Mouse (Mus musculus) midbrain, embryonic 11.5 days (tissue): ENCODE data around the gene Prkra. TPM values are rescaled to one million over a fixed set of nuclear protein-coding genes. Genes with fewer than 3 reads are reported as not detected.
A peak's percentile ranks its signal among the peaks of the same experiment; 100 is the strongest.

Source experiments
- ATAC-seq: fragments of 200-750 bp; cut with Nextera tagmentation; 2 replicates; pipeline ENCODE4 v1.8.0; 2017; ENCODE audit warnings: moderate TSS enrichment, moderate library complexity; ENCODE audit not compliant: low FRiP score
- DNase-seq: peaks from one replicate; pipeline ENCODE4 v3.0.0; 2015; ENCODE audit warnings: low spot score; ENCODE audit errors: missing footprints
- H3K27ac ChIP-seq: fragments of 300-500 bp; sonication (generic); 2 replicates; pipeline ENCODE4 v1.5.1; 2014; ENCODE audit warnings: low read depth, low read length
- H3K27me3 ChIP-seq: fragments of 300-500 bp; sonication (generic); 2 replicates; pipeline ENCODE4 v1.6.1; 2014; ENCODE audit warnings: mild to moderate bottlenecking, low read length, moderate library complexity, mixed read lengths; ENCODE audit not compliant: control insufficient read depth, insufficient read depth
- H3K36me3 ChIP-seq: fragments of 300-500 bp; sonication (generic); 2 replicates; pipeline ENCODE4 v1.6.1; 2014; ENCODE audit warnings: mild to moderate bottlenecking, low read length, moderate library complexity, mixed read lengths; ENCODE audit not compliant: control insufficient read depth, insufficient read depth
- H3K4me1 ChIP-seq: fragments of 300-500 bp; sonication (generic); 2 replicates; pipeline ENCODE4 v1.6.1; 2014; ENCODE audit warnings: low read length; ENCODE audit not compliant: control insufficient read depth, insufficient read depth
- H3K4me2 ChIP-seq: fragments of 300-500 bp; sonication (generic); 2 replicates; pipeline ENCODE4 v1.6.1; 2014; ENCODE audit warnings: mild to moderate bottlenecking, moderate library complexity
- H3K4me3 ChIP-seq: fragments of 300-500 bp; sonication (generic); 2 replicates; pipeline ENCODE4 v1.5.1; 2014; ENCODE audit warnings: low read depth, low read length
- H3K9ac ChIP-seq: fragments of 300-500 bp; sonication (generic); 2 replicates; pipeline ENCODE4 v1.6.1; 2014; ENCODE audit warnings: low read length
- H3K9me3 ChIP-seq: fragments of 300-500 bp; sonication (generic); 2 replicates; pipeline ENCODE4 v1.6.1; 2016; ENCODE audit warnings: low read length; ENCODE audit not compliant: control insufficient read depth
- WGBS: fragments of 180-500 bp; shearing (Covaris S2); extraction: QIAGEN DNeasy Blood & Tissue Kit; methylation state at CpG from one replicate; pipeline ENCODE4 v1.1.7; 2014; 5-methylcytosine and 5-hydroxymethylcytosine counted together
- polyA plus RNA-seq: library from polyadenylated mRNA; unstranded; fragments of >200 nt; fragmentation: Nextera tagmentation; extraction: Ambion mirVana; gene quantifications from 2 replicates; pipeline ENCODE4 v1.2.1, GENCODE M21; 2014

Prkra gene
- polyA plus RNA-seq, 1 experiment from 2014 or later = 90.9 TPM

- Histone ChIP-seq H3K4me2 (no peak overlapping the region), H3K36me3 (no peaks in the 10 kb centered on the region), H3K27me3 (no peaks in the 10 kb centered on the region), H3K27ac (no peak overlapping the region), H3K9me3 (no peaks in the 10 kb centered on the region), H3K9ac (no peak overlapping the region), H3K4me1 (no peaks in the 10 kb centered on the region), H3K4me3 (no peak overlapping the region)
- DNase-seq = no peak
- no peak for ATAC-seq
- 93% methylated on average over 5 of the region's 5 CpGs for WGBS
These were observed 19.4 kb upstream of the Prkra start for GRCm38 (mm10) chr2:76667200-76667599.

- ATAC-seq = no peak
These were observed 17.7 kb upstream of the Prkra start for GRCm38 (mm10) chr2:76665531-76665930.

GRCm38 (mm10) chr2:76659419-76659818 is 11.6 kb upstream of the Prkra start:
- 49% methylated on average over 8 of the region's 8 CpGs for WGBS
- no peaks in the 10 kb centered on the region for H3K9me3 ChIP-seq
- no peaks in the 10 kb centered on the region for H3K27me3 ChIP-seq
- ATAC-seq (no peak), DNase-seq (no peak)
- H3K4me2 ChIP-seq = no peak overlapping the region
- no peak overlapping the region for H3K4me3 ChIP-seq
- H3K4me1 ChIP-seq = no peaks in the 10 kb centered on the region
- no peak overlapping the region for H3K9ac ChIP-seq
- H3K36me3 ChIP-seq = no peaks in the 10 kb centered on the region
- no peak overlapping the region for H3K27ac ChIP-seq

More at GRCm38 (mm10) chr2:76665531-76665930, 17.7 kb upstream of the Prkra start:
- H3K9me3 ChIP-seq = no peaks in the 10 kb centered on the region
- no peaks in the 10 kb centered on the region for H3K36me3 ChIP-seq
- no peak for DNase-seq
- no peak overlapping the region for H3K4me2 ChIP-seq
- no peak overlapping the region for H3K4me3 ChIP-seq
- WGBS = 94% methylated on average over 7 of the region's 7 CpGs
- no peak overlapping the region for H3K9ac ChIP-seq
- H3K27ac ChIP-seq = no peak overlapping the region
- H3K27me3 ChIP-seq = no peaks in the 10 kb centered on the region
- no peaks in the 10 kb centered on the region for H3K4me1 ChIP-seq

GRCm38 (mm10) chr2:76658551-76658950 is 10.7 kb upstream of the Prkra start:
- DNase-seq (no peak), ATAC-seq (no peak)
- 82% methylated on average over 13 of the region's 13 CpGs for WGBS
- Histone ChIP-seq H3K4me1 (no peaks in the 10 kb centered on the region), H3K4me2 (no peak overlapping the region), H3K36me3 (no peaks in the 10 kb centered on the region), H3K9me3 (no peaks in the 10 kb centered on the region), H3K27me3 (no peaks in the 10 kb centered on the region), H3K27ac (no peak overlapping the region), H3K9ac (no peak overlapping the region), H3K4me3 (no peak overlapping the region)

- no peaks in the 10 kb centered on the region for H3K36me3 ChIP-seq
- WGBS = 4% methylated on average over 1 of the region's 1 CpGs
- H3K27me3 ChIP-seq = no peaks in the 10 kb centered on the region
- H3K4me2 ChIP-seq = no peak overlapping the region
- H3K9ac ChIP-seq = no peak overlapping the region
- DNase-seq (peak; percentile 73), ATAC-seq (no peak)
- no peaks in the 10 kb centered on the region for H3K9me3 ChIP-seq
- H3K27ac ChIP-seq = no peak overlapping the region
- no peak overlapping the region for H3K4me3 ChIP-seq
- H3K4me1 ChIP-seq = no peaks in the 10 kb centered on the region
These were observed 8.2 kb upstream of the Prkra start for GRCm38 (mm10) chr2:76655982-76656381.

GRCm38 (mm10) chr2:76655444-76655843 is 7.6 kb upstream of the Prkra start:
- no peak for ATAC-seq
- 80% methylated on average over 3 of the region's 3 CpGs for WGBS
- H3K27me3 ChIP-seq = no peaks in the 10 kb centered on the region

GRCm38 (mm10) chr2:76654646-76655045 is 6.8 kb upstream of the Prkra start:
- Histone ChIP-seq H3K4me2 (no peak overlapping the region), H3K27ac (no peak overlapping the region), H3K4me1 (no peaks in the 10 kb centered on the region), H3K9me3 (no peaks in the 10 kb centered on the region), H3K27me3 (no peaks in the 10 kb centered on the region), H3K9ac (no peak overlapping the region), H3K36me3 (no peaks in the 10 kb centered on the region), H3K4me3 (no peak overlapping the region)
- 81% methylated on average over 5 of the region's 5 CpGs for WGBS
- DNase-seq (peak; percentile 37), ATAC-seq (no peak)

More at GRCm38 (mm10) chr2:76655444-76655843, 7.6 kb upstream of the Prkra start:
- no peak overlapping the region for H3K4me3 ChIP-seq
- peak; percentile 69 for DNase-seq
- H3K9ac ChIP-seq = no peak overlapping the region
- H3K36me3 ChIP-seq = no peaks in the 10 kb centered on the region
- H3K4me1 ChIP-seq = no peaks in the 10 kb centered on the region
- H3K27ac ChIP-seq = no peak overlapping the region
- no peaks in the 10 kb centered on the region for H3K9me3 ChIP-seq
- H3K4me2 ChIP-seq = no peak overlapping the region

- no peak for ATAC-seq
These were observed 5.3 kb upstream of the Prkra start for GRCm38 (mm10) chr2:76653070-76653469.

GRCm38 (mm10) chr2:76648666-76649141 is 889 bp upstream of the Prkra start:
- H3K9ac ChIP-seq = peak overlapping the region; percentile 72
- no peaks in the 10 kb centered on the region for H3K9me3 ChIP-seq
- peak overlapping the region; percentile 92 for H3K27ac ChIP-seq
- H3K4me1 ChIP-seq = peaks cover 8% of the 10 kb centered on the region
- H3K4me2 ChIP-seq = peak overlapping the region; percentile 76
- peak overlapping the region; percentile 71; the same call in 1 of the 2 replicates for H3K4me3 ChIP-seq
- 33% methylated on average over 13 of the region's 13 CpGs for WGBS
- ATAC-seq (peak; percentile 43), DNase-seq (peak; percentile 97)
- H3K36me3 ChIP-seq = no peaks in the 10 kb centered on the region
- H3K27me3 ChIP-seq = no peaks in the 10 kb centered on the region

More at GRCm38 (mm10) chr2:76653070-76653469, 5.3 kb upstream of the Prkra start:
- H3K4me1 ChIP-seq = no peaks in the 10 kb centered on the region
- H3K36me3 ChIP-seq = no peaks in the 10 kb centered on the region
- H3K9ac ChIP-seq = no peak overlapping the region
- H3K4me2 ChIP-seq = no peak overlapping the region
- H3K27ac ChIP-seq = no peak overlapping the region
- H3K27me3 ChIP-seq = no peaks in the 10 kb centered on the region
- peak; percentile 21 for DNase-seq
- no peaks in the 10 kb centered on the region for H3K9me3 ChIP-seq
- H3K4me3 ChIP-seq = no peak overlapping the region
- WGBS = 94% methylated on average over 4 of the region's 4 CpGs
